Mouse (Mus musculus): ENCODE data around the gene Cdkn1b. TPM values are rescaled to one million over a fixed set of nuclear protein-coding genes. Genes with fewer than 3 reads are reported as not detected.

Gene Cdkn1b
- 10 to 100 TPM; 35.9 to 42.0 TPM for total RNA-seq (2021)
- polyA plus RNA-seq (2012; rRNA removed) = 14.6 and 15.0 TPM in 2 replicates
- long read RNA-seq = 0 reads

DNA sequence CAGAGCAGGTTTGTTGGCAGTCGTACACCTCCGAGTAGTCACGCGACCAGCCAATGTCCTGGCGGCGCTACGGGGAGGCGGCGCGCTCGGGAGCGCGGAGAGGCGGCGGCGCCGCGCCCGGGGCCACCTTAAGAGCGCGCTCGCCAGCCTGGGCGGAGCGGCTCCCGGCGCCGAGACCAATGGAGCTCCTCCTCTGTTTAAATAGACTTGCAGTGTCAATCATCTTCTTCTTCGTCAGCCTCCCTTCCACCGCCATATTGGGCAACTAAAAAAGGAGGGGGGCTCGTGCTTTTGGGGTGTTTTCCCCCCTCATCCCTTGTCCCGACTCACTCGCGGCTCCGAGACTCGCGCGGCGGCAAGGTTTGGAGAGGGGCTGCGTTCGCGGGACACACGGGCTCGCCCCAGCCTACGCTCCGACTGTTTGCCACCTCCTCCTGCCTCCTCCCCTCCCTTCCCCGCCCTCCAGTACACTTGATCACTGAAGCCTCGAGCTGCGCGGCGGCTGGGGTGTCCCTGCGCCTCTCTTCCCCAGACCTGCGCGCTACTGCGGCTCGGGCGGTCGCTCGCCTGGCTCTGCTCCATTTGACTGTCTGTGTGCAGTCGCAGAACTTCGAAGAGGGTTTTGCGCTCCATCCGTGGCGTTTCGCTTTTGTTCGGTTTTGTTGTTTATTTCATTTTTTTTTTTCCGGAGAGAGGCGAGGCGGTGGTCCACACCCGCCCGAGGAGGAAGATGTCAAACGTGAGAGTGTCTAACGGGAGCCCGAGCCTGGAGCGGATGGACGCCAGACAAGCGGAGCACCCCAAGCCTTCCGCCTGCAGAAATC is at the start of gene Cdkn1b:
Cdkn1b (plus strand) TSS at position 212 of the 824 bp plus-strand sequence.
- Histone ChIP-seq H3K36me3 (ENCODE audit: control insufficient read depth, insufficient read depth, low read length) (peaks cover 20% of the 10 kb centered on the region), H3K4me1 (ENCODE audit: control insufficient read depth, insufficient read depth, low read length) (peaks cover 4% of the 10 kb centered on the region), H3K4me3 (peak within 1 kb of the TSS; percentile 83), H3K27ac (peak within 1 kb of the TSS; percentile 100), H3K27me3 (ENCODE audit: control insufficient read depth, insufficient read depth, low read length) (no peaks in the 10 kb centered on the region), H3K9ac (ENCODE audit: low read depth, low read length) (peak within 1 kb of the TSS; percentile 90), H3K79me2 (replicated peaks; ENCODE audit: control insufficient read depth, insufficient read depth, low read length) (no peaks in the 10 kb centered on the region; the same call in 1 of the 2 replicates)
- TF ChIP-seq EP300 (IDR thresholded peaks at IDR 0.05; ENCODE audit: insufficient read depth, low read depth, low read length) (0 out of 2 replicates have a peak, but pooled peaks have one; percentile 11), POLR2A (IDR thresholded peaks at IDR 0.05; ENCODE audit: insufficient read depth, low read depth, low read length) (peak; percentile 93), CTCF (IDR thresholded peaks at IDR 0.05) (peak; percentile 32)
- DNase-seq = peak; percentile 92 to 96
- intact Hi-C loops (cut with DNase I) = loop anchor here (1.0 to 5.0 kb wide), 4 partner anchors 8 to 128 kb away; partner anchors contain the start of genes Apold1, Dusp16 and Gpr19
- under 1% methylated on average over 77 of the region's 77 CpGs for WGBS

DNA sequence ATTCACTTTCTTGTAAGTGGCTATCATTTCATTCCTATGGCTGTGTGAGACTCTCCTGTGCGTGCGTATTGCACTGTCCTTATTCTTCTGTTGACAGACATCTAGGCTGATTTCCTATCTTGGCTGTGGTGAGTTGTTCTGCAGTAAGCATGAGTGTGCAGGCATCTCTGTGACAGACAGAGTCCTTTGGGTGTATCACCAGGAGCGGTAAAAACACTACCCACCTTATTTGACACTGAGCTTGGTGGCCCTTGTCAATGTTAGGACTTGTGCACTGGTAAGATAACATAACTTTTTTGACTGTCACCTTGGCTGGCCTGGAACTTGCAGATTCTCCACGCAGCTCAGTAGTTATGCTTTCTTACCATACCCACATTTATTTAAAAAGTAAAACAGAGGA is 49.3 kb upstream of the Cdkn1b start:
- no peak for DNase-seq
- Histone ChIP-seq H3K36me3 (ENCODE audit: control insufficient read depth, insufficient read depth, low read length) (no peaks in the 10 kb centered on the region), H3K27me3 (ENCODE audit: control insufficient read depth, insufficient read depth, low read length) (no peaks in the 10 kb centered on the region), H3K9ac (ENCODE audit: low read depth, low read length) (no peak overlapping the region), H3K27ac (no peak overlapping the region), H3K79me2 (replicated peaks; ENCODE audit: control insufficient read depth, insufficient read depth, low read length) (no peaks in the 10 kb centered on the region), H3K4me3 (no peak overlapping the region), H3K4me1 (ENCODE audit: control insufficient read depth, insufficient read depth, low read length) (no peaks in the 10 kb centered on the region)
- WGBS = 91% methylated on average over 4 of the region's 4 CpGs
- TF ChIP-seq EP300 (IDR thresholded peaks at IDR 0.05; ENCODE audit: insufficient read depth, low read depth, low read length) (no peak), POLR2A (IDR thresholded peaks at IDR 0.05; ENCODE audit: insufficient read depth, low read depth, low read length) (no peak)
- intact Hi-C loops (cut with DNase I) = no loop called here

DNA sequence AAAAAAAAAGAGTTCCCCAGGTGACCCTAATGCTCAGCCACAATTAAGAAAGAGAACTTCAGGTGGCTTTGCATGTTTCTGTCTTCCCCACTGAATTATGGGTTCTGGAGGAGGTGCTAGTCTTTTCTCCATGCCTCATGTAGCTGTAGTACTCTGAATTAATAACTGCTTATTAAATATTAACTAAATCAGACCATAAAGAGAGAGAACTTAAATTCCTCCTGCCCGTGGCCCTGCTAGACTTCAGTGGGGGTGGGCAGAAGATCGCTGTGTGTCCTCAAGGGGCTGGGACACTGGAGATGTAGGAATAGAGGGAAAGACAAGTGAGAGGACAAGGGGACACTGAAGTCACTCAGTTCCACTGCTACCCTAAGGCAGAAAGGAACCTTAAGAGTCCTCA is 48.0 kb upstream of the Cdkn1b start:
- 97% methylated on average over 2 of the region's 2 CpGs for WGBS
- intact Hi-C loops (cut with DNase I) = no loop called here
- no peak for TF ChIP-seq POLR2A (IDR thresholded peaks at IDR 0.05; ENCODE audit: insufficient read depth, low read depth, low read length)
- no peak for TF ChIP-seq CTCF (IDR thresholded peaks at IDR 0.05)
- no peak for TF ChIP-seq EP300 (IDR thresholded peaks at IDR 0.05; ENCODE audit: insufficient read depth, low read depth, low read length)

DNA sequence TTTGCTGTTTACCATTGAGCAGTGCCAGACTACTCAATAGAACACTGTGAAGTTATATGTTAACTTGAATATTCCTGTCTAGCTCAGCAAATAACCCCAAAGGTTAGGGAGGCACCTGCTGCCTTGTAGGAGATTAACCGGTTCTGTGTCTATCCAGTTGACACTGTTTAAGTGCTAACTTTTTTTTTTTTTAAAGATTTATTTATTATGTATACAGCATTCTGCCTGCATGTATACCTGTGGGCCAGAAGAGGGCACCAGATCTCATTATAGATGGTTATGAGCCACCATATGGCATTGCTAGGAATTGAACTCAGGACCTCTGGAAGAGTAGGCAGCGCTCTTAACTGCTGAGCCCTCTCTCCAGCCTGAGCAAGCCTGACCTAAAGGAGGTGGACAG is 47.2 kb upstream of the Cdkn1b start:
- Histone ChIP-seq H3K9ac (ENCODE audit: low read depth, low read length) (no peak overlapping the region), H3K4me3 (no peak overlapping the region), H3K4me1 (ENCODE audit: control insufficient read depth, insufficient read depth, low read length) (no peaks in the 10 kb centered on the region), H3K27ac (no peak overlapping the region), H3K79me2 (replicated peaks; ENCODE audit: control insufficient read depth, insufficient read depth, low read length) (no peaks in the 10 kb centered on the region), H3K27me3 (ENCODE audit: control insufficient read depth, insufficient read depth, low read length) (no peaks in the 10 kb centered on the region), H3K36me3 (ENCODE audit: control insufficient read depth, insufficient read depth, low read length) (no peaks in the 10 kb centered on the region)
- no peak for DNase-seq
- peak; percentile 72 for TF ChIP-seq CTCF (IDR thresholded peaks at IDR 0.05)
- no peak for TF ChIP-seq POLR2A (IDR thresholded peaks at IDR 0.05; ENCODE audit: insufficient read depth, low read depth, low read length)
- 90% methylated on average over 2 of the region's 2 CpGs for WGBS
- intact Hi-C loops (cut with DNase I) = loop anchor here (1.0 kb wide), 1 partner anchor 74 kb away; no protein-coding TSS in a partner anchor

More for the DNA sequence above, 48.0 kb upstream of the Cdkn1b start:
- no peak overlapping the region for H3K27ac ChIP-seq
- no peak overlapping the region for H3K9ac ChIP-seq (ENCODE audit: low read depth, low read length)
- no peaks in the 10 kb centered on the region for H3K27me3 ChIP-seq (ENCODE audit: control insufficient read depth, insufficient read depth, low read length)
- H3K4me1 ChIP-seq (ENCODE audit: control insufficient read depth, insufficient read depth, low read length) = no peaks in the 10 kb centered on the region
- no peaks in the 10 kb centered on the region for H3K36me3 ChIP-seq (ENCODE audit: control insufficient read depth, insufficient read depth, low read length)
- no peak for DNase-seq
- H3K4me3 ChIP-seq = no peak overlapping the region
- H3K79me2 ChIP-seq (replicated peaks; ENCODE audit: control insufficient read depth, insufficient read depth, low read length) = no peaks in the 10 kb centered on the region

DNA sequence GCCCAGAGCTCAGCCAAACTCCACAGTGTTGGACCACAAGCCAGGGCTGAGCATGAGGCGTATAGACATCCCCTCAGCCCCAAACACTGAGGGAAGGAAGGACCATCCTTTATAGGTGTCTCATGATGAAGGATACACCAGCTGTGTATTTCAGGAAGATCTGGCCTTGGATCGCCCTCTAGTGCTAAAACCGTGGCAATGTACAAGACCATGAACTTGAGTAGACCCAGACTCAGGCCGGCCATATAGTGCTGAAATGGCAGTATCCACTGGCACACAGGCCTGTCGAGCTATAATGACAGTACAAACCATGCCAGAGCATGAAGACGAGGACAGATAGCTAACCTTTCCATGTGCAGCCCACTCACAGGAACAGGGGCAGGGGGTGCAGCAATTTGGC is 43.4 kb upstream of the Cdkn1b start:
- Histone ChIP-seq H3K4me3 (no peak overlapping the region), H3K36me3 (ENCODE audit: control insufficient read depth, insufficient read depth, low read length) (no peaks in the 10 kb centered on the region), H3K27ac (no peak overlapping the region), H3K27me3 (ENCODE audit: control insufficient read depth, insufficient read depth, low read length) (no peaks in the 10 kb centered on the region), H3K4me1 (ENCODE audit: control insufficient read depth, insufficient read depth, low read length) (no peaks in the 10 kb centered on the region), H3K79me2 (replicated peaks; ENCODE audit: control insufficient read depth, insufficient read depth, low read length) (no peaks in the 10 kb centered on the region), H3K9ac (ENCODE audit: low read depth, low read length) (no peak overlapping the region)
- intact Hi-C loops (cut with DNase I) = no loop called here
- TF ChIP-seq EP300 (IDR thresholded peaks at IDR 0.05; ENCODE audit: insufficient read depth, low read depth, low read length) = no peak
- peak; percentile 58 for TF ChIP-seq CTCF (IDR thresholded peaks at IDR 0.05)
- 78% methylated on average over 6 of the region's 6 CpGs for WGBS
- DNase-seq = no peak

DNA sequence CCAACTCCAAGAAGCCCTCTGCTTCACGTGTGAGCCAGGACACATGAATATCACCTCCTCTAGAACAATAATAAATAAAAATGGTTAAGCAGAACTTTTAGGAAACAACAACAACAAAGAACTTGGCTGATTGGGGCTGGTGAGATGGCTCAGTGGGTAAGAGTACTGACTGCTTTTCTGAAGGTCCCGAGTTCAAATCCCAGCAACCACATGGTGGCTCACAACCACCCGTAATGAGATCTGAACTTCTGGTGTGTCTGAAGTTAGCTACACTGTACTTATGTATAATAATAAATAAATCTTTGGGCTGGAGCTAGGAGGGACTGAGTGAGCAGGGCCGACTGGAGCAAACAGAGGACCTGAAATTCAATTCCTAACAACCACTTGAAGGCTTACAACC is 42.9 kb upstream of the Cdkn1b start:
- 89% methylated on average over 4 of the region's 4 CpGs for WGBS

More for the DNA sequence above, 42.9 kb upstream of the Cdkn1b start:
- H3K27ac ChIP-seq = no peak overlapping the region
- H3K27me3 ChIP-seq (ENCODE audit: control insufficient read depth, insufficient read depth, low read length) = no peaks in the 10 kb centered on the region
- no peaks in the 10 kb centered on the region for H3K36me3 ChIP-seq (ENCODE audit: control insufficient read depth, insufficient read depth, low read length)
- no peak for DNase-seq
- no peak for TF ChIP-seq CTCF (IDR thresholded peaks at IDR 0.05)
- TF ChIP-seq EP300 (IDR thresholded peaks at IDR 0.05; ENCODE audit: insufficient read depth, low read depth, low read length) = no peak
- H3K4me3 ChIP-seq = no peak overlapping the region
- no peaks in the 10 kb centered on the region for H3K79me2 ChIP-seq (replicated peaks; ENCODE audit: control insufficient read depth, insufficient read depth, low read length)
- intact Hi-C loops (cut with DNase I) = no loop called here
- no peaks in the 10 kb centered on the region for H3K4me1 ChIP-seq (ENCODE audit: control insufficient read depth, insufficient read depth, low read length)
- H3K9ac ChIP-seq (ENCODE audit: low read depth, low read length) = no peak overlapping the region

All from heart, adult 2 months (tissue).